Mouse (Mus musculus): ENCODE results near the gene Aifm3.
A peak's percentile ranks its signal among the peaks of the same experiment; 100 is the strongest.

The Aifm3 gene

GRCm38 (mm10) chr16:17489469-17490111, at the start of gene Aifm3:
TSS of gene Aifm3 (plus strand) at chr16:17489611.
- no peak for DNase-seq (ENCODE audit: low spot score)

GRCm38 (mm10) chr16:17451541-17452372, 37.7 kb upstream of the Aifm3 start, which contains the start of gene Crkl:
TSS of gene Crkl (plus strand) at chr16:17451987.
- DNase-seq (ENCODE audit: low spot score) = peak; percentile 90

- no peak for DNase-seq (ENCODE audit: low spot score)
These were observed 37.1 kb upstream of the Aifm3 start for GRCm38 (mm10) chr16:17452373-17452715.

- DNase-seq (ENCODE audit: low spot score) = no peak
These were observed 32.5 kb upstream of the Aifm3 start for GRCm38 (mm10) chr16:17456901-17457300.

- DNase-seq (ENCODE audit: low spot score) = no peak
These were observed 29.2 kb upstream of the Aifm3 start for GRCm38 (mm10) chr16:17460254-17460653.

GRCm38 (mm10) chr16:17461596-17461995, 27.8 kb upstream of the Aifm3 start:
- DNase-seq (ENCODE audit: low spot score) = no peak

- DNase-seq (ENCODE audit: low spot score) = no peak
These were observed 26.2 kb upstream of the Aifm3 start for GRCm38 (mm10) chr16:17463184-17463583.

GRCm38 (mm10) chr16:17466875-17467663, 22.3 kb upstream of the Aifm3 start:
- no peak for DNase-seq (ENCODE audit: low spot score)

GRCm38 (mm10) chr16:17472498-17472897, 16.9 kb upstream of the Aifm3 start:
- DNase-seq (ENCODE audit: low spot score) = no peak

GRCm38 (mm10) chr16:17474091-17474490, 15.3 kb upstream of the Aifm3 start:
- no peak for DNase-seq (ENCODE audit: low spot score)

GRCm38 (mm10) chr16:17474761-17475160, 14.7 kb upstream of the Aifm3 start:
- no peak for DNase-seq (ENCODE audit: low spot score)

- DNase-seq (ENCODE audit: low spot score) = no peak
These were observed 14.1 kb upstream of the Aifm3 start for GRCm38 (mm10) chr16:17475326-17475725.

- DNase-seq (ENCODE audit: low spot score) = no peak
These were observed 11.0 kb upstream of the Aifm3 start for GRCm38 (mm10) chr16:17478331-17478943.

GRCm38 (mm10) chr16:17481465-17481864, 7.9 kb upstream of the Aifm3 start:
- no peak for DNase-seq (ENCODE audit: low spot score)

GRCm38 (mm10) chr16:17486505-17486904, 2.9 kb upstream of the Aifm3 start:
- no peak for DNase-seq (ENCODE audit: low spot score)

- no peak for DNase-seq (ENCODE audit: low spot score)
These were observed 638 bp upstream of the Aifm3 start for GRCm38 (mm10) chr16:17488478-17489468.

GRCm38 (mm10) chr16:17491154-17491553, 1.7 kb downstream of the Aifm3 start:
- DNase-seq (ENCODE audit: low spot score) = no peak

- no peak for DNase-seq (ENCODE audit: low spot score)
These were observed 2.6 kb downstream of the Aifm3 start for GRCm38 (mm10) chr16:17491896-17492561.

- peak; percentile 80 for DNase-seq (ENCODE audit: low spot score)
These were observed 7.3 kb downstream of the Aifm3 start for GRCm38 (mm10) chr16:17496499-17497305.
